Mouse (Mus musculus): ENCODE results near the gene Urad. TPM values are rescaled to one million over a fixed set of nuclear protein-coding genes. Genes with fewer than 3 reads are reported as not detected.

Gene Urad
- polyA plus RNA-seq, 1 experiment from 2014 or later = not detected

GRCm38 (mm10) chr5:147272046-147272807 lies 50.0 kb downstream of the Urad start:
- WGBS (ENCODE audit: missing documents) = 17% methylated on average over 12 of the region's 12 CpGs
- Histone ChIP-seq H3K4me3 (ENCODE audit: inconsistent target) (no peak overlapping the region), H3K79me2 (ENCODE audit: inconsistent target) (no peaks in the 10 kb centered on the region), H3K36me3 (ENCODE audit: inconsistent target) (no peaks in the 10 kb centered on the region), H3K27ac (no peak overlapping the region)

GRCm38 (mm10) chr5:147270673-147271655 lies 51.3 kb downstream of the Urad start:
- no peaks in the 10 kb centered on the region for H3K36me3 ChIP-seq (ENCODE audit: inconsistent target)
- WGBS (ENCODE audit: missing documents) = 11% methylated on average over 29 of the region's 29 CpGs
- no peaks in the 10 kb centered on the region for H3K79me2 ChIP-seq (ENCODE audit: inconsistent target)
- no peak overlapping the region for H3K27ac ChIP-seq
- no peak overlapping the region for H3K4me3 ChIP-seq (ENCODE audit: inconsistent target)

- Histone ChIP-seq H3K27ac (no peak within 1 kb of the TSS), H3K4me3 (ENCODE audit: inconsistent target) (no peak within 1 kb of the TSS), H3K36me3 (ENCODE audit: inconsistent target) (no peaks in the 10 kb centered on the region), H3K79me2 (ENCODE audit: inconsistent target) (no peaks in the 10 kb centered on the region)
- 3% methylated on average over 39 of the region's 44 CpGs for WGBS (ENCODE audit: missing documents)
Measured at GRCm38 (mm10) chr5:147269926-147270672, 52.1 kb downstream of the Urad start, which contains the start of gene Pdx1. Gene Pdx1 (plus strand): TSS chr5:147269959.

GRCm38 (mm10) chr5:147269371-147269770 lies 52.9 kb downstream of the Urad start:
- no peaks in the 10 kb centered on the region for H3K79me2 ChIP-seq (ENCODE audit: inconsistent target)
- H3K27ac ChIP-seq = no peak overlapping the region
- WGBS (ENCODE audit: missing documents) = 17% methylated on average over 6 of the region's 6 CpGs

GRCm38 (mm10) chr5:147268728-147269127 lies 53.5 kb downstream of the Urad start:
- no peaks in the 10 kb centered on the region for H3K36me3 ChIP-seq (ENCODE audit: inconsistent target)
- H3K27ac ChIP-seq = no peak overlapping the region
- no peak overlapping the region for H3K4me3 ChIP-seq (ENCODE audit: inconsistent target)
- H3K79me2 ChIP-seq (ENCODE audit: inconsistent target) = no peaks in the 10 kb centered on the region
- WGBS (ENCODE audit: missing documents) = 14% methylated on average over 8 of the region's 8 CpGs

More at GRCm38 (mm10) chr5:147269371-147269770, 52.9 kb downstream of the Urad start:
- no peaks in the 10 kb centered on the region for H3K36me3 ChIP-seq (ENCODE audit: inconsistent target)
- no peak overlapping the region for H3K4me3 ChIP-seq (ENCODE audit: inconsistent target)

- no peaks in the 10 kb centered on the region for H3K79me2 ChIP-seq (ENCODE audit: inconsistent target)
- H3K36me3 ChIP-seq (ENCODE audit: inconsistent target) = no peaks in the 10 kb centered on the region
- no peak overlapping the region for H3K27ac ChIP-seq
- H3K4me3 ChIP-seq (ENCODE audit: inconsistent target) = no peak overlapping the region
- 19% methylated on average over 6 of the region's 6 CpGs for WGBS (ENCODE audit: missing documents)
Measured at GRCm38 (mm10) chr5:147267434-147267833, 54.8 kb downstream of the Urad start.

Other genes starting within 250 kb of the Urad start
- 7.4 to 9.6 TPM (median 8.7 TPM) in 3 replicates for gene Lnx2, start 245.9 kb downstream of the Urad start, polyA plus RNA-seq (2018)
- 71.8 to 132 TPM (median 100 TPM) in 3 replicates for gene Polr1d, start 245.4 kb downstream of the Urad start, polyA plus RNA-seq (2018)
- gene Gsx1, start 133.7 kb downstream of the Urad start, polyA plus RNA-seq (2018) = not detected in 3 replicates
- gene Pdx1, start 52.5 kb downstream of the Urad start, polyA plus RNA-seq (2018) = not detected in 3 replicates
- not detected in 3 replicates for gene Cdx2, start 15.2 kb downstream of the Urad start, polyA plus RNA-seq (2018)
- 0.11 to 0.75 TPM (median 0.19 TPM) in 3 replicates for gene Flt3, start 78.0 kb upstream of the Urad start, polyA plus RNA-seq (2018)
- gene Pan3, start 107.7 kb upstream of the Urad start, polyA plus RNA-seq (2018) = 25.2 to 36.1 TPM (median 33.8 TPM) in 3 replicates

Measured in macrophage (primary cell).